Mouse (Mus musculus): ENCODE measurements around the gene Mllt11. TPM values are rescaled to one million over a fixed set of nuclear protein-coding genes. Genes with fewer than 3 reads are reported as not detected.

Mllt11 gene
- total RNA-seq, 2 experiments from 2014 or later = 287 to 294 TPM

GRCm38 (mm10) chr3:95237541-95238099 lies 5.6 kb upstream of the Mllt11 start:
- Histone ChIP-seq H3K27ac (no peak overlapping the region), H3K4me3 (no peak overlapping the region)
- no peak for DNase-seq (ENCODE audit: low spot score in 2 of 2)
- TF ChIP-seq CTCF (conservative IDR thresholded peaks at IDR 0.05) = no peak

GRCm38 (mm10) chr3:95235386-95236301 lies 3.7 kb upstream of the Mllt11 start:
- H3K4me3 ChIP-seq = no peak overlapping the region
- no peak for DNase-seq (ENCODE audit: low spot score in 2 of 2)
- TF ChIP-seq CTCF (conservative IDR thresholded peaks at IDR 0.05) = no peak
- peak overlapping the region; percentile 24; the same call in 1 of the 2 replicates for H3K27ac ChIP-seq

- Histone ChIP-seq H3K27ac (no peak overlapping the region), H3K4me3 (no peak overlapping the region)
- no peak for DNase-seq (ENCODE audit: low spot score in 2 of 2)
- TF ChIP-seq CTCF (conservative IDR thresholded peaks at IDR 0.05) = no peak
These were observed 1.5 kb upstream of the Mllt11 start for GRCm38 (mm10) chr3:95233303-95233980.

- TF ChIP-seq CTCF (conservative IDR thresholded peaks at IDR 0.05) = no peak
- no peak for DNase-seq (ENCODE audit: low spot score in 2 of 2)
- Histone ChIP-seq H3K27ac (peak overlapping the region; percentile 100; the same call in 1 of the 2 replicates), H3K4me3 (no peak overlapping the region)
These were observed 800 bp upstream of the Mllt11 start for GRCm38 (mm10) chr3:95232771-95233170.

GRCm38 (mm10) chr3:95230495-95231297 lies 1.3 kb downstream of the Mllt11 start:
- DNase-seq (ENCODE audit: low spot score in 2 of 2) = no peak
- peak overlapping the region; percentile 81 for H3K4me3 ChIP-seq
- TF ChIP-seq CTCF (conservative IDR thresholded peaks at IDR 0.05) = no peak
- peak overlapping the region; percentile 100 for H3K27ac ChIP-seq

GRCm38 (mm10) chr3:95229781-95230494 lies 2.0 kb downstream of the Mllt11 start:
- Histone ChIP-seq H3K4me3 (peak overlapping the region; percentile 81), H3K27ac (peak overlapping the region; percentile 100)
- peak; percentile 56 to 62 for DNase-seq (ENCODE audit: low spot score in 2 of 2)
- TF ChIP-seq CTCF (conservative IDR thresholded peaks at IDR 0.05) = no peak

- DNase-seq (ENCODE audit: low spot score in 2 of 2) = peak; percentile 67 to 72
- TF ChIP-seq CTCF (conservative IDR thresholded peaks at IDR 0.05) = no peak
- H3K4me3 ChIP-seq = peak overlapping the region; percentile 81
- peak overlapping the region; percentile 100 for H3K27ac ChIP-seq
These were observed 2.8 kb downstream of the Mllt11 start for GRCm38 (mm10) chr3:95228894-95229780.

- peak within 1 kb of the TSS; percentile 100 for H3K27ac ChIP-seq
- no peak for TF ChIP-seq CTCF (conservative IDR thresholded peaks at IDR 0.05)
- DNase-seq (ENCODE audit: low spot score in 2 of 2) = peak; percentile 89 to 91
- H3K4me3 ChIP-seq = peak within 1 kb of the TSS; percentile 81
These were observed 3.6 kb downstream of the Mllt11 start, which contains the start of gene Cdc42se1 for GRCm38 (mm10) chr3:95228148-95228893. TSS of gene Cdc42se1 (plus strand) at chr3:95228732.

- Histone ChIP-seq H3K27ac (peak overlapping the region; percentile 100), H3K4me3 (peak overlapping the region; percentile 81)
- peak in 1 of 2 experiments; percentile 32 for DNase-seq (ENCODE audit: low spot score in 2 of 2)
- TF ChIP-seq CTCF (conservative IDR thresholded peaks at IDR 0.05) = no peak
These were observed 4.8 kb downstream of the Mllt11 start for GRCm38 (mm10) chr3:95227214-95227613.

GRCm38 (mm10) chr3:95224295-95224694 lies 7.7 kb downstream of the Mllt11 start:
- Histone ChIP-seq H3K27ac (peak overlapping the region; percentile 36; the same call in 1 of the 2 replicates), H3K4me3 (no peak overlapping the region)
- DNase-seq (ENCODE audit: low spot score in 2 of 2) = no peak
- TF ChIP-seq CTCF (conservative IDR thresholded peaks at IDR 0.05) = no peak

All from layer of hippocampus, adult 2 months (tissue).